Mouse (Mus musculus): Measurements from ENCODE around the gene Syna.

Gene Syna

GRCm38 (mm10) chr5:134530830-134531229 is 29.1 kb downstream of the Syna start:
- no peak for DNase-seq (ENCODE audit: low spot score in 2 of 2)

- DNase-seq (ENCODE audit: low spot score in 2 of 2), result no peak
Measured at GRCm38 (mm10) chr5:134528488-134528887, 31.5 kb downstream of the Syna start.

GRCm38 (mm10) chr5:134525971-134526711 is 33.8 kb downstream of the Syna start:
- no peak for DNase-seq (ENCODE audit: low spot score in 2 of 2)

- no peak for DNase-seq (ENCODE audit: low spot score in 2 of 2)
Measured at GRCm38 (mm10) chr5:134523728-134524127, 36.2 kb downstream of the Syna start.

- no peak for DNase-seq (ENCODE audit: low spot score in 2 of 2)
Measured at GRCm38 (mm10) chr5:134522524-134522923, 37.4 kb downstream of the Syna start.

GRCm38 (mm10) chr5:134521806-134522205 is 38.2 kb downstream of the Syna start:
- peak; percentile 16 to 30 for DNase-seq (ENCODE audit: low spot score in 2 of 2)

GRCm38 (mm10) chr5:134521131-134521530 is 38.8 kb downstream of the Syna start:
- DNase-seq (ENCODE audit: low spot score in 2 of 2), result no peak

GRCm38 (mm10) chr5:134520120-134520519 is 39.9 kb downstream of the Syna start:
- no peak for DNase-seq (ENCODE audit: low spot score in 2 of 2)

GRCm38 (mm10) chr5:134519471-134519870 is 40.5 kb downstream of the Syna start:
- DNase-seq (ENCODE audit: low spot score in 2 of 2), result no peak

- no peak for DNase-seq (ENCODE audit: low spot score in 2 of 2)
Measured at GRCm38 (mm10) chr5:134512086-134512485, 47.9 kb downstream of the Syna start.

GRCm38 (mm10) chr5:134510266-134510665 is 49.7 kb downstream of the Syna start:
- DNase-seq (ENCODE audit: low spot score in 2 of 2), result no peak

- DNase-seq (ENCODE audit: low spot score in 2 of 2), result no peak
Measured at GRCm38 (mm10) chr5:134508965-134509364, 51.0 kb downstream of the Syna start.
